In genomic region chr13:44421922-44422321, GRCm38 (mm10) we compare ENCODE assay signal across 12 mouse cellular contexts.
"Had no signal": no experiment of that assay in that cellular context is flagged by ENCODE, and none has a peak within 500 bp of the region (broad histone marks: within the 10 kb centered on the region; RNA-seq: fewer than 3 reads in every experiment).

No protein-coding gene starts in this region.

- H3K27ac ChIP-seq: limb, embryonic 10.5 days; liver, embryonic 15.5 days; midbrain, embryonic 12.5 days; stomach, postnatal 0 days had no signal

- H3K9ac ChIP-seq: liver, embryonic 15.5 days; midbrain, embryonic 12.5 days had no signal

- H3K36me3 ChIP-seq: limb, embryonic 10.5 days; liver, embryonic 15.5 days; midbrain, embryonic 12.5 days had no signal

- H3K9me3 ChIP-seq: limb, embryonic 10.5 days; liver, embryonic 15.5 days; midbrain, embryonic 12.5 days had no signal

- DNase-seq: kidney, postnatal 36 days; lung, adult 2 months; lung, postnatal 4 days; thymus, postnatal 4 days had no signal

- H3K4me3 ChIP-seq: layer of hippocampus, adult 2 months; limb, embryonic 10.5 days; liver, embryonic 15.5 days; midbrain, embryonic 12.5 days had no signal

- H3K4me2 ChIP-seq: liver, embryonic 11.5 days; liver, embryonic 15.5 days; midbrain, embryonic 12.5 days had no signal

- ATAC-seq: intestine, postnatal 0 days; lung, postnatal 0 days had no signal

- H3K27me3 ChIP-seq: liver, embryonic 15.5 days had no signal
